Mouse (Mus musculus) ZHBTc4 (cell line): ENCODE measurements around the gene Ppie.

Source experiments
- DNase-seq: peaks from one replicate; pipeline ENCODE4 v3.0.0-alpha.2; 2011; ENCODE audit warnings: low read depth, low spot score

Gene Ppie

DNA sequence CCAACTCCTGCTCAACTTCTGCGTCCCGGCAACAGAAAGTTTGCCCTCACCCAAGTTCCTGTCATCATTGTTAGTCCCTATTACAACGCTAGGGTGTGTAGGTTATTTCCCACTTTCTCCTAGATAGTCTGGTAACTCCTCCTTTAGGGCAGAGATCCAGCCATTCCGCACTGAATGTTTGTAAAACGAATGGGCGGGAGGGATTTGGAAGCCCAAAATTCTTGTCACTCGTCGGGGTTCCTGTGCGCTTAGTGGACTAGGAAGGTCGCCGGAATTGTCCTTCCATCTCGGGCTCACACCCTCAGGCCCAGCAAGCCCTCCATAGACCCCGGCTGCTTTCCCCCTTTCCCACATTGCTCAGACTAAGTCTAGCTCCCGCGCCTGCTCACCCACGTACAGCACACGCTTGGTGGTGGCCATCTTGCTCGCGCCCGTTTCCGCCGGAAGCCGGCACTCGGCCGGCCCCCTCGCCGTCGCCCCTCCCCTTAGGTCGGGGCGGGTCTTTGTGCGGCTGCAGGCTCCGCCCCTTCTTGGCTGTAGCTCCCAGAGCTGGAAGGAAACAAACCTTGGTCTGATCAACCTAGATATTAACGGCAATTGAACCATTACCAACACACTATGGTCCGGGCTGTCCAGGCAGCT lies at the start of gene Ppie:
Gene Ppie, minus strand, starts transcription at position 439 of the 642 bp plus-strand sequence.
- peak; percentile 95 for DNase-seq

DNA sequence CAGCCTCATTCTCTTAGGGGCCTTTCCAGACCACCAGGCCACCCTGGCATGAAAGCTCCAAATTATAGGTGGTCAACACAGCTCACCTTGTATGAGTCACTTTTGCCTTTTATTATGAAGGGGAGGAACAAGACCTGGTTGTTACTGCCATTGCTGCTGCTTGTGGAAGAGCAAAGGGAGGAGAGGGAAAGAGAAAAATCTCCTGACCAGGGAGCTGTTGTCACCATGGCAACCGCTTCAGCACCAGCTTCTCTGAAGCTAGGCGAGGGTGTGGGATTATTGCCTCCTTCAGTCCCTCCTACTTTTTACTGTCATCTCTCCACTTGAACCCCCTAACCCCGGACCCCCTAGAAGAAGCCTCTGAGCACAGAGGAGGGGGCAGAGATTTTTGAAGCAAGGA lies 45.1 kb upstream of the Ppie start:
- no peak for DNase-seq

DNA sequence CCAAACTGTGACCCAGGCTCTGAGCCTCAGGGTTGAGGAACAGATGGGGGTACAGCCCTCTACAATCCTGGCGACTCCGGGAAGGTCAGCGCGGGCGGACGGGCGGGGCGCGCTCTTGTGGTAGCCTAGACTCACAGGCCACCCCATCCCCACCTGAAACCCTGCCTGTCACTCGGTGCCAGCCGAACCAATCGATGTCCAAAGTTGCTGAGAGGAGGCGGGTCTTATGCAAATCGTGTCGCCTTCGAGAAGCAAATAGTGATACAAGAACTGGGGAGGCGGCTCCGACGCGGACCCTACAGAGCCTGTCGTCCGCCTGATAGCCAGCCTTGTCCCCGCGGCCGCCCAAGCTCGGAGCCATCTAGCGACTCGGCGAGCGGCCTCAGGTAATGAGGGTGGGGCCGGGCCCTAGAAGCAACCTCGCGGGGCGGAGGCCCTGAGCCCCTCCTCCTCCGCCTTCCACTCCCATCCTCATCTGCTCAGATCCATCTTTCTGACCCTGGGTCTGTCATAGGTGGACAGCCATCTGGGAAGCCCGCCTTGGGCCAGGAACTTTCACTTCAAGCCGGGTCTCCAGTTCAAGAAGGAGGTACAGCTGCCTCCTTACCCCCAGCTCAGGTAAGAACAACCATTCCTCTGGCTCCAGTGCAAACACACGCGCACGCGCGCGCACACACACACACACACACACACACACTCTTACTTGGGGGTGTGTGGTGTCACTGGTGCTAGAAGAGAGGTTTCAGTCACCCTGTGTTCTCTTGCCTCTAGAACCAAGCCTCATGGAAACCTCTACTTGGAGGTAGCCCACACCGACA lies 43.7 kb upstream of the Ppie start:
- peak; percentile 89 for DNase-seq

DNA sequence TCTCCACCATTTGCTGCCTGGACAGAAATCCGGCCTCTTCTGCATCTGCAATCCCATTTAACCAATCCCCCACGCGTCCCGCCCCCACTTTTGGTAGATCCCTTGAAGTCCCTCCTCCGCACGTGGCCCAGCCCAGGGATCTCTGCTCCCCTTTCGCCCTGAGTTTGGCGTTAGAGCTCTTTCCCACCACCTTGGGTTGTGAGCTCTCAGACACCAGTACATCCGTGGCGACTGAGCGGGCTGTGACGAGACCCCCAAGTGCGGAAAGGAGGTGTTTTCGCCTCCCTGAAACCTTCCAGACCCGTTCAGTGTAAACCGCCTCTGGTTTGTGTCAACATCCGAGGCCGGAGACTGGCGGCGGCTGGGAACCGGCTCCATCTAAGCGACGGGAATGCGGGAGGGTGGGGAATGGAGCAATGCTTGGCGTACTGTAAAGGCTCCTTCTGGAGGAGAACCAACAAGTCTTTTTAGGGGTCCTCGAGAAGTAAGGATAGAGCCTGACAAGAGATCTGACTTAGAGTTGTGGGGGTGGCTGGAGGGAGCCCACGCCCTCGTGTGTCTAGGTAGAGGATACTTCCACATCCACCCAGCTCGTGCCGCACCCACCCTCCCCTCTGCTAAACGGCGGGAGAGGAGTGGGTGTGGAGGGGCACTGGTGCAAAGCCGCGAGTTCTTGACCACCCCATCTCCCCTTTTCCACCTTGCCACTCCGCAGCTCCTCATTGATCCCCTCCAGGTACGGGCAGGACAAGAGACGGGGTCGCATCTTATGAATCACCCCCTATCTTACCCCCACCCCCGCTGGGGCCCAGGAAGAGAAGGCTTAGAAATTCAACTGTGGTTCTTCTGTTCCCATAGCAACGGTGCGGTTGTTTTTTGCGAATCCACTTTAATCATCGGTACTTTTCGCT lies 42.8 kb upstream of the Ppie start, which contains the start of gene Hpcal4:
Gene Hpcal4, plus strand, starts transcription at position 900 of the 911 bp plus-strand sequence.
- DNase-seq, result peak; percentile 69

DNA sequence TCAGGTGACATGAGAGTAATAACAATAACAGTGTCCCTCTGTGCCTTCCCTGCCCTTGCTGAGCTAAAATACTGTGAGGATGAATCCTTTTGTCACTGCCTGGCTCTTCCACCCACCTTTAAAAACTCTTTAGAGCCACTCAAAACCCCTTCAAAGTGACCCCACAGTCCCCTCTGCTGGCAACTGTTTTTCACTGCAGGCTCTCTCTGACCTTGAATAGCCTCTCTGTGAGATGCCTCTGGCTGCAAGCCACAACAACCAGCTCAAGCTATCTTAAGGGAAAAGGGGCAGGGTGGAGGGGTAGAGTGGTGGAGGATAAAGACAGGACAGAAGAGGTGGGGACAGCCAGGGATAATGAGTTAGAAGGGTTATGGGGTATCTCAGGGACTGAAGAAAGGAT lies 32.1 kb upstream of the Ppie start:
- peak; percentile 75 for DNase-seq

GRCm38 (mm10) chr4:123164157-123164556 lies 24.4 kb upstream of the Ppie start:
- no peak for DNase-seq

DNA sequence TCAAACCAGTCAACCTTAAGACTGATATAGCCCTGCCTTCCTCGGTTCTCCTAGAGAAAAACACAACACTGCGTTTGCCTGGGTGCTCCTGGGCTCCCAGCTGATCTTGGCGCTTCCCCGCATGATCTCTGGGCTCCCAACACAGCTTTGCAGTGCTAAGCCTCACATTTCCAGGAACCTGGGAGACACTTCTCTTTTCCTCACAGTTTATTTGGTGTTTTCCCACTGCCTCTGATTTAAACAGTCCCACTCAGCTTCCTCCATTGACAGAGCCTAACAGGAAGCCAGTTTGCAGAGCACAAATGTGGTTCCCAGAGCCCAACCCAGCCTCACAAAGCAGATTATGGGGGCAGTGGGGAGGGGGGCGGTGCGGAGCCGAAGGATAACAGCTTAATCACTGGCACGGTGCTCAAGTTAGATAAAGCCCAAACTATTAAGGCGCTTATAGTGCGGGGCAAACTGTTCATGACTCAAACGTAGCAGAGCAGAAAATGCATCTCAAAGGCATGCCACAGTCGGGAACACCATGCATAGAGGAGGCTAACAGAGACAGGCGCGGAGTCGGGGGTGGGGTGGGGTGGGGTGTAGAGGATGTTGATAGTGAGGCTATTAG lies 22.7 kb upstream of the Ppie start:
- DNase-seq, result peak; percentile 44

- DNase-seq, result peak; percentile 56
Observed at GRCm38 (mm10) chr4:123161251-123161650, 21.5 kb upstream of the Ppie start.

DNA sequence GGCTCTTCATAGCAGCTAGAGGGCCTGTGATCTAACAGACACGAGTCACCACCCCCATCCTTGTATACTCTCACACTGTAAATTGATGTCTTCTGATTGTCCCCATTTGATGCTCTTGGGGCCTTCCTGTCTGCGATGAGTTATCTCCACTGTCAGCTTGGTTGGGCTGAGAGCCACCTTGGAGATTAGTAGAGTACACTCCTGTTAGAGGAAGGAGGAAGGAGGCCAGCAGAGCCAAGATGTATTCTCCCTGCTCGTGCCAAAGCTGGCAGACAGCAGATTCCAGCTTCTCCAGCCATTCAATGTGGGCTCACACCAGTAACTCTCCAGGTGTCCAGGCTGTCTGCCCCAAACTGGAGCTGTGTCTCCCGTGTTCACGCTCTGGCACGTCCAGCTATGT lies 20.8 kb upstream of the Ppie start:
- no peak for DNase-seq

DNA sequence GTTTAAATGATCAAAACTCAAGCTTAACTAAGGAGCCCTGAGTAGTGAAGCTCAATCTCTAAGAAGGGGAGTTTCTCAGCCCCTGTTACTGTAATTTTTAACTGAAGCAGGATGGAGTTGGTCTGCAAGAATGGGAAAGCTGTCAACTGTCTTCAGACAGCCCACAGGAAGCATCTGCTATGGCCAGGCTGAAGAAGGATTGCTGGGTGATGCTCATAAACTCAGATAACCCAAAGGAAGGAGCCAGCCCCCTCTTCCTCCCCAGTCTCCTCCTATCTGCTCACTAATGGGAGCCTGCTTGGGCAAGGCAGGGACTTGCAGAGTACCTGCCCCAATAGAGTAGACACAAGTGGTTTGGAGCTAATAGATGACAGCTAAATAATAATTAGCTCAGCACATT lies 16.1 kb upstream of the Ppie start:
- DNase-seq, result no peak

DNA sequence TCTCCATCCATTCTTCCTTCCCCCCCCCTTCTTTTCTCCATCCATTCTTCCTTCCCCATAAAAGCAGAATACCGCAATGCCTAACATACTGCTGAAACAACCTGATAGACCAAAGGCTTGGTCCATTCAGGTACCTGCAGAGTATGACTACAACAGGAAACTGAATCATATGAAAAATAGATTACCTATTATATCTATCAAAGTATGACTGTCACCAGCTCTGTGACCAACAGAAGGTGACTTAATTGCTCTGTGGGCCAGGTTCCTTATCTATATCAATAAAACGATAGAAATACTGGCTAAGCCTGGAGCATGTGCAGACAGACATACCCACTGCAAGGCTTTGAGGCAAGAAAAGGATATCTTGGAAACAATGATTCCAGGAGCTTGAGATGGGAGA lies 15.7 kb upstream of the Ppie start:
- no peak for DNase-seq

DNA sequence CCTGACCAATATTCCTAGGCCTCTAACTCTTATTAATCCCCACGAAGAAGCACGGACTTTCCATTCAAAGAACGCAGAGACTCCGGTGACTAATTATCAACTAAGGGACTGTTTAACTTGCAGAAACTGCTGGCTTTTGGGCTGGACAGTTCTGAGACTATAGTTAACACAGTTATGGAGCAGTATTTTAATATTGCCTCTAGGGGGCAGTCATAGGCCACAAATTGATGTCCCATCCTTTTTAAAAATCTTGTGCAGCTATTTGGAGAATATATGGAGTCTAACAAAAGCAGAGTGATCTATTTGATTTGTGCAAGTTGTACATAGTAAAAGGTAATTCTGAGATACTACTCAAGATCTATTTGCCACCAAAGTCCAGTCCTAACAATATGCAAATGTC lies 15.3 kb upstream of the Ppie start:
- DNase-seq, result peak; percentile 59

DNA sequence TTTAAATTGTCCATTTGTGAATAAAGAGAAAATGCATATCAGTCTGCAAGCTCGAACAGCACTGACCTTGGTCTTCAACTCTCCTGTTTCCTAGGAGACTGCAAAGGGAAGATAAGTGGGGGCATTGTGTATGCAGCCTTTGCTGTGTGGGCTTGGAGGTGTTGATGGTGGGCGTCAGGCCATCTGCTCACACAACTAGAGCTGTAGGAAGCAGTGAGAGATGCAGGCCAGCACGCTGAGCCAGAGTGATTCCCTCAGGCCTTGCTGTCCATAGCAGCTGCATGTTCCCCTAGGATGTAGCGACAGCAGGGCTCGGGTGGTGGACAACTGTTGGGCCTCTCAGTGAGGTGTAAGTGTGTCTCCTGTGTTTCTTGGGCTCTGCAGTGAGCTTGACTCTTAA lies 13.2 kb upstream of the Ppie start:
- DNase-seq, result no peak

- peak; percentile 51 for DNase-seq
Observed at GRCm38 (mm10) chr4:123152003-123152402, 12.3 kb upstream of the Ppie start.

DNA sequence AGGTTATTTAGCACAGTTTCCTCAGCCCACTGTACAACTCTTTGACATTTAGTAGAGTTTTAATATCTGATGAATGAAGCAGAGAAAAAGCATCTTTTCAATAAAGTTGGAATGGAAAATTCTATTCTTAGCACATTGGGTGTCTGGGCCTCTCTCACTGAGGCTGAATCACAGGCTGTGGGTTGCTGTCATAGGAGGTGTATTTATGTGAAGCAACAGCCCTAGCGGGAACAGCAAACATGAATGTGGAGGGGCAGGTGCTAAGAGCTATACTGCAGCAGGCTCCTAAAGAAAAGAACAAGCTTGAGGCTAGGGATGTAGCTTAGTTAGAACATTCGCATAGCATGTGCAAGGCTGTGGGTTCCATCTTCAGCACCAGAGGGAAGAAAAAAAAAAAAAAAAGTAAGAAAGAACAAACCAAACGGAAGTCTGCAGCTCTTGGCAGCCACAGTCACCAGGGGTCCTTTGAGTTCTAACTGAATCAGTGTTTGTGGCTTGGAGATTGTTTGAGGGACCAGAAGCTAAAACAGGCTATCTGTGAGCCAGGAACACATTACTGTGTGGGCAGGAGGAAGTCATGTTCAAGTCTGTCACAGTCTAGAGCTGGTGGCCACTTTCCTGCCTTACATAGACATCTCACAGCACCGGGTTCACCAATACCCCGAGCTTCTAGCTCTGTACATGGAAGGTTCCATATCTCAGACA lies 7.8 kb upstream of the Ppie start:
- DNase-seq, result no peak

DNA sequence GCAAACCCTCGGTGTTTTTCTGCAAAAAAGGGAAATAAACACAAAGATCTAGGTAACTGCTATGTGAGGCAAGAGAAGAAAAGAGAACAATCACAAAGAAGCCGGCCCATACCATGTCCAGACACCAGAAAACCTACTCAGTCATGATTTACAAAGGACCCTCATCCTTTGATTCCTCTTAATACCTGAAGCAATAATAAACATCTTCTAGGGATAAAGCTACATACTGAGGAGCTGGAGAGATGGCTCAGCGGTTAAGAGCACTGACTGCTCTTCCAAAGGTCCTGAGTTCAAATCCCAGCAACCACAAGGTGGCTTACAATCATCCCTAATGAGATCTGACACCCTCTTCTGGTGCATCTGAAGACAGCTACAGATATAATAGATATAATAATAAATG lies 2.2 kb downstream of the Ppie start:
- no peak for DNase-seq

GRCm38 (mm10) chr4:123127051-123127450 lies 12.7 kb downstream of the Ppie start:
- no peak for DNase-seq

- DNase-seq, result no peak
Observed at GRCm38 (mm10) chr4:123126626-123127025, 13.1 kb downstream of the Ppie start.

GRCm38 (mm10) chr4:123121286-123121685 lies 18.5 kb downstream of the Ppie start:
- DNase-seq, result no peak

DNA sequence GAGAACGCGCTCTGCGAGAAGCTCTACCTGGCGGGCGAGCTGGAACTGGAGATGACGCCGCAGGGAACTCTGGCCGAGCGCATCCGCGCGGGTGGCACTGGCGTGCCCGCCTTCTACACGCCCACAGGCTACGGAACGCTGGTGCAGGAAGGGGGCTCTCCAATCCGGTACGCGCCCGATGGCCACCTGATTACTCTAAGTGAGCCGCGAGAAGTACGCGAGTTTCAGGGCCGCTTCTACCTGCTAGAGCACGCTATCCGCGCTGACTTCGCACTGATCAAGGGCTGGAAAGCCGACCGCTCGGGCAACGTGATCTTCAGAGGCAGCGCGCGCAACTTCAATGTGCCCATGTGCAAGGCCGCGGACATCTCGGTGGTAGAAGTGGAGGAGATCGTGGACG lies 23.1 kb downstream of the Ppie start:
- DNase-seq, result peak; percentile 54

DNA sequence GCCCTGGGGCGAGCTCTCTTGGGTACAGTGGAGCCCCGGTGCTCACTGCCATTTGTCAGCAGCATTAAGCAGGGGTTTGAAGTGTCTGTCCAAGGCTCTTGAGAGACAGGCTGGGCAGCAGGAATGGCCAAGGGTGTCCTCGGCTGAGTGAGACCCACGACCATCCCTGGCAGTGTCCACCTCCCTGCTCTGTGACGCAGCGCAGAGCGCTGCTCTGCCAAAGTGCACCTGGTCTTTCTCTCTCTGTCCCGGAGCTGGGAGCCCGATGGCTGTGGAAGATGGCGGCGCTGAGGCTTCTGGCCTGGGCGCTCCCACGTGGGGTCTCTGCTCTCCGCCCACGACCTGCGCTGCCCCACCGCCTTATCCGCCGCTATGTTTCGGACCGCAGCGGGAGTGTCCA lies 23.7 kb downstream of the Ppie start, which contains the start of gene Oxct2b:
Gene Oxct2b, plus strand, starts transcription at position 256 of the 400 bp plus-strand sequence.
- peak; percentile 37 for DNase-seq
